8 mouse cellular contexts compared by ENCODE assay signal in the genomic region with DNA sequence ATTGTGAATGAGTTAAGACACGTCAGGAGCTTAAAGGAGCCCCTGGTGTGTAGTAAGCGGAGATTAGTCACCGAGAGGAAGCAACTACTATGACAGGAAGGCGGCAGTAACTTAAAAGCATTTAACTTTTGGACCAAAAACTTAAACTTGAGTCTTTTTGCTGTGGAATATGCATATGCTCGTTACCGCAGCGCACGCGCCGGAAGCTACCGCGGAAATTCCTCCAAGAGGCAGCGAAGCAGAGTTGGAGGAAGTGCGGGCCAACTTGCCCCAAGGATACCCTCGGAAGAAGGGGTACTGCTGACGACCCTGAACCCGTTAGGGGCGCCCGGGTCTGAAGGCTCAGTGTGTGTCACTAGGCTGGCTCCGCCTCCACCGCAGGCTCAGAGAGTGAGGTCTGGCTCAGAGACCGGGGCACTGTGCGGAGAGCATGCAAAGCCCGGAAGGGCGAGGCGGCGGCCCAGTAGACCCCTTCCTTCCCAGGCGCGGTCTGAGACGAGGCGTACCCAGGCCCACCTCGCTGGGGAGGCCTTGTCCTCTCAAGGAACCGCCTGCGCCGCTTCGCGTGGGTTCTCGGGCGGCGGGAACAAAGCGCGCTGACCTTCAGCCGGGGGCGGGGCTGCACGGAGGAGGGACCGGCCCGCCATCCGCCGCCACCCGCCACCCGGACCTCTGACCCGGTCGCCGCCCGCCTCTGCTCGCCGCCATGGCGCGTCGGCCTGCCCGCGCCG. TPM values are rescaled to one million over a fixed set of nuclear protein-coding genes. Genes with fewer than 3 reads are reported as not detected.
DNase-seq lines count a peak whose midpoint lies in the region; ATAC-seq and TF ChIP-seq lines count a peak whose summit lies in the region.

No protein-coding gene starts in this region.

- in situ Hi-C loops in CH12.LX (cut with MboI; ENCODE audit: low pct_ligation_motif_present, low pct_unique_long_range_greater_than_20kb, low sequenced_read_pairs), result no loop called here

- TF ChIP-seq RAD21 in CH12.LX (IDR thresholded peaks at IDR 0.05; ENCODE audit: low read depth, low read length), result no peak

- no peak for TF ChIP-seq CTCF in CH12.LX (conservative IDR thresholded peaks at IDR 0.05 in 1 of 2, IDR thresholded peaks at IDR 0.05 in 1 of 2; ENCODE audit: low read depth in 2 of 2, low read length in 2 of 2)

- peak overlapping the region; percentile 83 for H3K9ac ChIP-seq in CH12.LX (ENCODE audit: insufficient read depth, low read depth)
- H3K9ac ChIP-seq in stomach, embryonic 16.5 days (ENCODE audit: low read length), result peak overlapping the region; percentile 96

- dilution Hi-C loops in CH12.LX (cut with MboI; ENCODE audit: extremely low pct_ligation_motif_present, extremely low pct_unique_long_range_greater_than_20kb, low sequenced_read_pairs), result no loop called here

- H3K27ac ChIP-seq in CH12.LX (ENCODE audit: insufficient read depth, low read depth), result peak overlapping the region; percentile 89
- peak overlapping the region; percentile 97 for H3K27ac ChIP-seq in stomach, embryonic 16.5 days (ENCODE audit: low read length)

- peak; percentile 14 to 88 for DNase-seq in kidney, adult 8-10 months
- DNase-seq in kidney, adult 9 months, result no peak
- DNase-seq in CH12.LX (ENCODE audit: extremely low read depth), result peak; percentile 52
- DNase-seq in brain, embryonic 18.5 days (ENCODE audit: low read depth, low spot score), result peak; percentile 1
- peak; percentile 81 for DNase-seq in lung, postnatal 10 days
- no peak for DNase-seq in urinary bladder, postnatal 36 days (ENCODE audit: low spot score in 2 of 2)

- H3K4me1 ChIP-seq in CH12.LX (ENCODE audit: control insufficient read depth in 1 of 2, insufficient read depth in 2 of 2), result peaks cover 3 to 47% of the 10 kb centered on the region in 2 experiments
- H3K4me1 ChIP-seq in stomach, embryonic 16.5 days (ENCODE audit: control insufficient read depth, insufficient read depth, low read length), result peaks cover 28% of the 10 kb centered on the region

- TF ChIP-seq EP300 in CH12.LX (IDR thresholded peaks at IDR 0.05; ENCODE audit: low read length), result no peak

- ATAC-seq in hematopoietic stem cell, adult 5-6 weeks (replicated peaks in 1 of 2; ENCODE audit: insufficient read depth in 1 of 2, low FRiP score in 2 of 2, low TSS enrichment in 1 of 2, low read depth in 1 of 2, poor library complexity in 2 of 2, severe bottlenecking in 2 of 2), result peak; percentile 44 to 49
- ATAC-seq in stomach, embryonic 16.5 days (ENCODE audit: insufficient read depth, low FRiP score), result peak; percentile 81

- WGBS in stomach, embryonic 16.5 days, result under 1% methylated on average over 62 of the region's 63 CpGs

- no peaks in the 10 kb centered on the region for H3K27me3 ChIP-seq in CH12.LX (replicated peaks)
- no peaks in the 10 kb centered on the region for H3K27me3 ChIP-seq in stomach, embryonic 16.5 days (ENCODE audit: control insufficient read depth, insufficient read depth, low read length)

- H3K36me3 ChIP-seq in CH12.LX (replicated peaks in 1 of 2; ENCODE audit: control insufficient read depth in 1 of 2, insufficient read depth in 1 of 2, low read length in 1 of 2), result peaks cover 12 to 44% of the 10 kb centered on the region in 2 experiments
- no peaks in the 10 kb centered on the region for H3K36me3 ChIP-seq in stomach, embryonic 16.5 days (ENCODE audit: control insufficient read depth, insufficient read depth, low read length)

- peak overlapping the region; percentile 44 for H3K4me2 ChIP-seq in CH12.LX (ENCODE audit: insufficient read depth, low read depth, poor library complexity, severe bottlenecking)
- H3K4me2 ChIP-seq in stomach, embryonic 16.5 days (ENCODE audit: low read depth, low read length), result peak overlapping the region; percentile 74

- H3K79me2 ChIP-seq in CH12.LX (replicated peaks; ENCODE audit: control insufficient read depth, extremely low read depth, insufficient read depth, poor library complexity, severe bottlenecking), result peaks cover 42% of the 10 kb centered on the region

- TF ChIP-seq POLR2A in CH12.LX (IDR thresholded peaks at IDR 0.05; ENCODE audit: low read depth, low read length), result no peak

- peak overlapping the region; percentile 83 to 97 (median 92) for H3K4me3 ChIP-seq in CH12.LX (replicated peaks in 1 of 3; ENCODE audit: low read depth in 2 of 3, low read length in 2 of 3, poor library complexity in 1 of 3)
- peak overlapping the region; percentile 99 for H3K4me3 ChIP-seq in stomach, embryonic 16.5 days (replicated peaks; ENCODE audit: low read length)

- H3K9me3 ChIP-seq in CH12.LX (replicated peaks; ENCODE audit: low read length), result no peaks in the 10 kb centered on the region
- no peaks in the 10 kb centered on the region for H3K9me3 ChIP-seq in stomach, embryonic 16.5 days (replicated peaks; ENCODE audit: control insufficient read depth, low read length)

TF ChIP-seq in CH12.LX, 34 proteins besides CTCF, POLR2A, EP300 and RAD21 (continues in another document):
- TF ChIP-seq RCOR1 (conservative IDR thresholded peaks at IDR 0.05; ENCODE audit: low read depth, low read length) (no peak), CHD2 (IDR thresholded peaks at IDR 0.05; ENCODE audit: low read length) (no peak), JUND (conservative IDR thresholded peaks at IDR 0.05; ENCODE audit: low read depth, low read length) (no peak), PAX5 (IDR thresholded peaks at IDR 0.05; ENCODE audit: low read length) (no peak), ZC3H11A (IDR thresholded peaks at IDR 0.05; ENCODE audit: low read depth, low read length) (no peak), MYC (IDR thresholded peaks at IDR 0.05; ENCODE audit: low read depth, low read length) (peak; percentile 63), USF2 (conservative IDR thresholded peaks at IDR 0.05; ENCODE audit: low read depth, low read length) (no peak), JUN (IDR thresholded peaks at IDR 0.05; ENCODE audit: insufficient read depth, low read depth, low read length) (no peak), MAX (IDR thresholded peaks at IDR 0.05; ENCODE audit: low read length) (peak; percentile 30; the same call in 1 of the 2 replicates), BHLHE40 (IDR thresholded peaks at IDR 0.05; ENCODE audit: low read depth, low read length) (peak; percentile 86), TCF12 (IDR thresholded peaks at IDR 0.05; ENCODE audit: low read depth, low read length) (no peak), USF1 (IDR thresholded peaks at IDR 0.05; ENCODE audit: low read depth, low read length) (no peak), MXI1 (IDR thresholded peaks at IDR 0.05; ENCODE audit: low read depth, low read length) (peak; percentile 75), TBP (conservative IDR thresholded peaks at IDR 0.05; ENCODE audit: low read depth, low read length) (0 out of 2 replicates have a peak, but pooled peaks have one; percentile 29), ETS1 (conservative IDR thresholded peaks at IDR 0.05; ENCODE audit: low read depth, low read length) (no peak), MAFK (IDR thresholded peaks at IDR 0.05; ENCODE audit: insufficient replicate concordance, low read length) (no peak), HCFC1 (IDR thresholded peaks at IDR 0.05; ENCODE audit: low read depth, low read length) (peak; percentile 19; the same call in 1 of the 2 replicates), MAZ (IDR thresholded peaks at IDR 0.05; ENCODE audit: low read depth, low read length) (0 out of 2 replicates have a peak, but pooled peaks have one; percentile 18), GABPA (IDR thresholded peaks at IDR 0.05; ENCODE audit: insufficient replicate concordance, low read depth, low read length) (no peak), SMC3 (IDR thresholded peaks at IDR 0.05; ENCODE audit: low read depth, low read length) (no peak), ZKSCAN1 (IDR thresholded peaks at IDR 0.05; ENCODE audit: borderline replicate concordance, low read depth, low read length) (no peak), UBTF (IDR thresholded peaks at IDR 0.05; ENCODE audit: low read depth, low read length) (no peak; the same call in 1 of the 2 replicates), NELFE (IDR thresholded peaks at IDR 0.05; ENCODE audit: low read depth, low read length) (0 out of 2 replicates have a peak, but pooled peaks have one; percentile 5), CHD1 (IDR thresholded peaks at IDR 0.05; ENCODE audit: low read depth, low read length) (0 out of 2 replicates have a peak, but pooled peaks have one; percentile 38), NRF1 (IDR thresholded peaks at IDR 0.05; ENCODE audit: low read depth, low read length) (peak; percentile 75), IRF4 (IDR thresholded peaks at IDR 0.05; ENCODE audit: low read depth, low read length) (no peak), MEF2A (IDR thresholded peaks at IDR 0.05; ENCODE audit: borderline replicate concordance, low read depth, low read length) (no peak), SIN3A (IDR thresholded peaks at IDR 0.05; ENCODE audit: low read length) (peak; percentile 68), POLR2AphosphoS2 (IDR thresholded peaks at IDR 0.05; ENCODE audit: low read depth, low read length) (no peak), ZNF384 (IDR thresholded peaks at IDR 0.05; ENCODE audit: low read depth, low read length) (no peak), ELF1 (IDR thresholded peaks at IDR 0.05; ENCODE audit: low read depth, low read length) (peak; percentile 59; the same call in 1 of the 2 replicates), KAT2A (IDR thresholded peaks at IDR 0.05; ENCODE audit: insufficient replicate concordance, low read length) (no peak), ZMIZ1 (IDR thresholded peaks at IDR 0.05; ENCODE audit: low read depth, low read length) (0 out of 2 replicates have a peak, but pooled peaks have one; percentile 19)

RNA-seq across cellular contexts. Expression of a gene that starts 0.5 kb away (rescaled TPM):
- total RNA-seq in CH12.LX (2012; rRNA removed) (121 and 139 TPM in 2 replicates), CH12.LX (2014; rRNA removed) (168 and 175 TPM in 2 replicates)
- polyA plus RNA-seq in CH12.LX (2012; ENCODE audit: insufficient read length, low read depth), result 154 and 209 TPM in 2 replicates
- 151 and 212 TPM in 2 replicates for total RNA-seq in hematopoietic stem cell, adult 5-6 weeks (2017)
- polyA plus RNA-seq in stomach, embryonic 16.5 days (2015; fragmentation: Nextera tagmentation; extraction: Ambion mirVana), result 196 and 204 TPM in 2 replicates

RNA-seq across cellular contexts. Expression of a gene that starts 45.4 kb away (rescaled TPM):
- total RNA-seq in CH12.LX (2012; rRNA removed) (not detected in 2 replicates), CH12.LX (2014; rRNA removed) (not detected in 2 replicates)
- not detected in 2 replicates for polyA plus RNA-seq in CH12.LX (2012; ENCODE audit: insufficient read length, low read depth)
- total RNA-seq in hematopoietic stem cell, adult 5-6 weeks (2017), result 1.8 and 4.7 TPM in 2 replicates
- polyA plus RNA-seq in stomach, embryonic 16.5 days (2015; fragmentation: Nextera tagmentation; extraction: Ambion mirVana), result 11.2 and 12.8 TPM in 2 replicates

RNA-seq across cellular contexts. Expression of a gene that starts 51.5 kb away (rescaled TPM):
- 162 and 222 TPM in 2 replicates for total RNA-seq in CH12.LX (2012; rRNA removed)
- total RNA-seq in CH12.LX (2014; rRNA removed), result 99.0 and 118 TPM in 2 replicates
- polyA plus RNA-seq in CH12.LX (2012; ENCODE audit: insufficient read length, low read depth), result 170 and 184 TPM in 2 replicates
- 57.2 and 77.7 TPM in 2 replicates for total RNA-seq in hematopoietic stem cell, adult 5-6 weeks (2017)
- polyA plus RNA-seq in stomach, embryonic 16.5 days (2015; fragmentation: Nextera tagmentation; extraction: Ambion mirVana), result 72.8 and 85.8 TPM in 2 replicates

Comparison
In these comparisons a context has a peak if more than half of its experiments do, and no peak if none do; other contexts are left out.
1. DNase-seq: peak in kidney, adult 8-10 months (2 of 2), CH12.LX (single experiment), brain, embryonic 18.5 days (single experiment) and lung, postnatal 10 days (single experiment); none in kidney, adult 9 months (single experiment) and urinary bladder, postnatal 36 days (0 of 2).